Mouse (Mus musculus) midbrain, embryonic 14.5 days (tissue): ENCODE measurements around the gene Pvrig. TPM values are rescaled to one million over a fixed set of nuclear protein-coding genes. Genes with fewer than 3 reads are reported as not detected.
"Not testable (repeated sequence)": the region's sequence is repeated elsewhere in the genome, so short reads cannot be mapped to it uniquely, and the experiment has no call there.

Source experiments
- ATAC-seq: fragments of 200-750 bp; cut with Nextera tagmentation; 2 replicates; pipeline ENCODE4 v1.8.0; 2017; ENCODE audit warnings: moderate number of reproducible peaks, moderate library complexity; ENCODE audit not compliant: low FRiP score, low TSS enrichment
- DNase-seq: peaks from one replicate; pipeline ENCODE4 v3.0.0-alpha.2; 2015
- H3K27ac ChIP-seq: fragments of 300-500 bp; sonication (generic); replicated peaks from 2 replicates; pipeline ENCODE4 v1.5.1; 2014; ENCODE audit warnings: mild to moderate bottlenecking, low read depth, low read length, moderate library complexity
- H3K27me3 ChIP-seq: fragments of 300-500 bp; sonication (generic); 2 replicates; pipeline ENCODE4 v1.6.1; 2014; ENCODE audit warnings: low read length, control low read depth, mixed read lengths; ENCODE audit not compliant: control insufficient read depth, insufficient read depth
- H3K36me3 ChIP-seq: fragments of 300-500 bp; sonication (generic); 2 replicates; pipeline ENCODE4 v1.6.1; 2014; ENCODE audit warnings: low read length, control low read depth; ENCODE audit not compliant: control insufficient read depth, insufficient read depth
- H3K4me1 ChIP-seq: fragments of 300-500 bp; sonication (generic); 2 replicates; pipeline ENCODE4 v1.6.1; 2014; ENCODE audit warnings: mild to moderate bottlenecking, antibody characterized with exemption, low read length, control low read depth; ENCODE audit not compliant: control insufficient read depth, insufficient read depth
- H3K4me2 ChIP-seq: fragments of 300-500 bp; sonication (generic); 2 replicates; pipeline ENCODE4 v1.6.1; 2014; ENCODE audit warnings: mild to moderate bottlenecking, low read length, moderate library complexity
- H3K4me3 ChIP-seq: fragments of 300-500 bp; sonication (generic); replicated peaks from 2 replicates; pipeline ENCODE4 v1.5.1; 2014; ENCODE audit warnings: low read depth, low read length
- H3K9ac ChIP-seq: fragments of 300-500 bp; sonication (generic); replicated peaks from 2 replicates; pipeline ENCODE4 v1.6.1; 2014; ENCODE audit warnings: mild to moderate bottlenecking, low read length, moderate library complexity
- H3K9me3 ChIP-seq: fragments of 300-500 bp; sonication (generic); 2 replicates; pipeline ENCODE4 v1.6.1; 2016; ENCODE audit warnings: low read length, control low read depth, mixed read lengths; ENCODE audit not compliant: control insufficient read depth
- WGBS: fragments of 180-500 bp; shearing (Covaris S2); extraction: QIAGEN DNeasy Blood & Tissue Kit; methylation state at CpG from one replicate; pipeline ENCODE4 v1.1.7; 2014; 5-methylcytosine and 5-hydroxymethylcytosine counted together
- polyA plus RNA-seq: library from polyadenylated mRNA; unstranded; fragments of >200 nt; fragmentation: Nextera tagmentation; extraction: Ambion mirVana; gene quantifications from 2 replicates; pipeline ENCODE4 v1.2.1, GENCODE M21; 2014

Pvrig gene
- not detected in 2 replicates for polyA plus RNA-seq

DNA sequence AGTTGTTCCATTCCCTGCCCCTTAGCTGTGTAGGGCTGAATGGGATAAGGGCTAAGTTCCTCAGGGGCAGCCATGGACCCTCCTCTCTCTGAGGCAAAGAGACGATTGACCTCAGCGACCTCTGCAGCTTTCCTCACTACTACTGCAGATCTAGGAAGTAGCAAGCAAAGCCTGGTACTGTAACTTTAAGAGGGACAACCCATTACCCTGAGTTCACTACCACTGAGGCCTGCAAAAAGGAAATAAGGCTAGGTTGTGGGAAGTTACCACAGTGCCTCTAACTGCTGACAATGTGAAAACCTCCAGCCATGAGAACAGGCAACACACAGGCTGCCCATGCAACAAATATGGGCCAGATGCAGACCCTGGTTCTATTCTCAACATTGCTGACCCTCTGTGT lies at the start of gene Pvrig:
Pvrig (plus strand) TSS at position 301 of the 400 bp plus-strand sequence.
- Histone ChIP-seq H3K27ac (no peak within 1 kb of the TSS), H3K4me3 (no peak within 1 kb of the TSS), H3K4me1 (no peaks in the 10 kb centered on the region), H3K9ac (no peak within 1 kb of the TSS), H3K9me3 (no peaks in the 10 kb centered on the region), H3K36me3 (no peaks in the 10 kb centered on the region), H3K4me2 (no peak within 1 kb of the TSS), H3K27me3 (no peaks in the 10 kb centered on the region)
- ATAC-seq (no peak), DNase-seq (no peak)
- WGBS: 87% methylated on average over 2 of the region's 2 CpGs

DNA sequence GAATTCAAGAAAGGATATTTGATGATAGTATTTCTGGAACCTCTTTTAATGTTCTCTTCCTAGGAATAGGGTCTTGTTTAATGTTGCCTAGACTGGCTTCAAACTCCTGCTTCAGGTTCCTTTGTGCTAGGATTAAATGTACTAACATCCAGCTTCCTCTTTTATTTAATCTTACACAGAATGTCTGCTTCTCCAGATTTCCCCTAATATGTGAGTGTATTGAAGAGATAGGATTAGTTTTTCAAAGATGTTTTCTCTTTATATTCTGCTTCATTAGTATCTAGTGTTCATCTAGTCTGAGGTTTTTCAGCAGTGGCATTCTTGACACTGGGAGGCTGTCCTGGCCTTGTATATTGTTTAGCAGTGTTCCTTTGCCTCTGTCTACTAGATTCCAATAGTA lies 47.6 kb upstream of the Pvrig start:
- Histone ChIP-seq H3K27me3 (no peaks in the 10 kb centered on the region), H3K9me3 (no peaks in the 10 kb centered on the region), H3K4me1 (no peaks in the 10 kb centered on the region), H3K36me3 (no peaks in the 10 kb centered on the region), H3K27ac (no peak overlapping the region), H3K4me3 (no peak overlapping the region), H3K4me2 (no peak overlapping the region), H3K9ac (no peak overlapping the region)
- DNase-seq (no peak), ATAC-seq (no peak)

- no peak overlapping the region for H3K4me2 ChIP-seq
- 83% methylated on average over 2 of the region's 2 CpGs for WGBS
- H3K4me1 ChIP-seq: no peaks in the 10 kb centered on the region
- DNase-seq (no peak), ATAC-seq (no peak)
- no peaks in the 10 kb centered on the region for H3K36me3 ChIP-seq
- no peaks in the 10 kb centered on the region for H3K9me3 ChIP-seq
- no peak overlapping the region for H3K27ac ChIP-seq
- H3K27me3 ChIP-seq: no peaks in the 10 kb centered on the region
- H3K4me3 ChIP-seq: no peak overlapping the region
- H3K9ac ChIP-seq: no peak overlapping the region
Measured at GRCm38 (mm10) chr5:138299613-138300012, 42.1 kb upstream of the Pvrig start.

- Histone ChIP-seq H3K36me3 (no peaks in the 10 kb centered on the region), H3K9ac (no peak overlapping the region), H3K27me3 (no peaks in the 10 kb centered on the region), H3K27ac (no peak overlapping the region), H3K4me2 (no peak overlapping the region), H3K9me3 (no peaks in the 10 kb centered on the region), H3K4me3 (no peak overlapping the region), H3K4me1 (no peaks in the 10 kb centered on the region)
- ATAC-seq (no peak), DNase-seq (no peak)
- 92% methylated on average over 3 of the region's 3 CpGs for WGBS
Measured at GRCm38 (mm10) chr5:138312795-138313194, 29.0 kb upstream of the Pvrig start.

DNA sequence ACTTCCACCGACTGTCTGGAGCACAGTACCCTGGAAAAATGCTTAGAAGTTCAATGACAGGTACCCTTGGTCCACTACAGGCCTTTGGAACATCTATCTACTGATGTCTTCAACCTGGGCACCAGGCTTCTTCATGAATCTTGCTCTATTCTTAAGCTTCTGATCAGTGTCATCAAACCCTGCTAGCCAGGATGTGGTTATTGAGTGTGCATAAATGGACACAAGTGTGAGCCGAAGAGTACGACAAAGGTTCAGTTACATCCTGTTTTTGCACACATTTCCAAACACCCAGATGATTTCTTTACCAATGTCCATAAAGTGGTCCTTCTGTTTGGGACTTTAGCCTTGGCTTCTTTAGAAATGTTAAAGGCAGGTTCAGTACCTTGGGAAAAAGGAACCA lies 1.5 kb downstream of the Pvrig start:
- no peak for DNase-seq
- Histone ChIP-seq H3K4me2 (no peak overlapping the region), H3K27me3 (no peaks in the 10 kb centered on the region), H3K36me3 (no peaks in the 10 kb centered on the region), H3K4me1 (no peaks in the 10 kb centered on the region), H3K27ac (no peak overlapping the region), H3K9ac (no peak overlapping the region), H3K4me3 (no peak overlapping the region), H3K9me3 (no peaks in the 10 kb centered on the region)
- ATAC-seq: no peak
- WGBS: 89% methylated on average over 3 of the region's 3 CpGs

DNA sequence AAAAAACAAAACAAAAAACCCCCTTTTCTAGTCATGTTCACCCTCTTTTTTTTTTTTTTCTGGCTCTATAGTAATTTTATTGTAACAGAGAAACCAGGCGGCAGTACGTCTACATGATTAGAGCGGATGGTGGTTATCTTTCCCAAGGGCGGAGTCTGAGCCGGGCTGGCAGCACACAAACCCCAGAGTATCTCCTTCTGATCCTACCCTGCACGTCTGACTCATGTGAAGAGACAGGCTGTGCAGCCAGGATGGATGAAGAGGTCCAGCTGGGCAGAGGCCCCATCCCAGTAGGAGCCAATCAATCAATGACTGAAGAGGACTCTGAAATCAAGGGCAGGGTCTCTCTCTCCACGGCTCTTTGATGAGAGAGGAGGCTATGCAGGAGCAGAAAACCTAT lies 21.4 kb downstream of the Pvrig start:
- H3K27me3 ChIP-seq, H3K4me3 ChIP-seq, DNase-seq, H3K4me1 ChIP-seq, H3K9ac ChIP-seq, H3K36me3 ChIP-seq, H3K27ac ChIP-seq, H3K9me3 ChIP-seq, H3K4me2 ChIP-seq, ATAC-seq: not testable (repeated sequence)
- WGBS: 88% methylated on average over 6 of the region's 7 CpGs

DNA sequence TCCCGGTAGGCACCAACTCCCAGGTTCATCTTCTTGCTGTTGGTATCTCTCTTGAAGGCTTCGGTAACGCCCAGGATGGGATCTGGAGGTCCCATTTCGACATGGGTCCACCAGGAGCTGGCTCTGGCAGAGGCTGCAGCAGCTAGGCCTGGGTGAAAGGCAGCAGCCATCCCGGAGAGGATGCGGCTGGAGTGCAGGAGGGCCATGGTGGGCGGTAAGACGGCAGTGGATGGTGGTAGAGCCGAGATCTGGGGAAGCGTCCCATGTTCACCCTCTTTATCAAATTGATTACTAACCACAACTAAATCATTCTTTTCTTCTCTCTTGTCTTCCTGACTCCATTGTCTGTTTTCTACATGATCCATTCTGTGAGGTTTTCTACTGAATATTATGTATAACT lies 23.6 kb downstream of the Pvrig start:
- H3K9ac ChIP-seq, H3K27me3 ChIP-seq, H3K36me3 ChIP-seq, H3K4me1 ChIP-seq, H3K27ac ChIP-seq, ATAC-seq, DNase-seq, H3K4me3 ChIP-seq, H3K9me3 ChIP-seq, H3K4me2 ChIP-seq: not testable (repeated sequence)
- WGBS: 91% methylated on average over 10 of the region's 10 CpGs

Other genes starting within 250 kb of the Pvrig start
- 94.0 and 113 TPM in 2 replicates for gene Zscan21, start 225.1 kb upstream of the Pvrig start, polyA plus RNA-seq
- gene Zfp113, start 186.2 kb upstream of the Pvrig start, polyA plus RNA-seq: 24.9 and 27.8 TPM in 2 replicates
- 241 and 270 TPM in 2 replicates for gene Cops6, start 180.9 kb upstream of the Pvrig start, polyA plus RNA-seq
- gene Ap4m1, start 170.0 kb upstream of the Pvrig start, polyA plus RNA-seq: 16.8 and 19.9 TPM in 2 replicates
- gene Mcm7, start 169.5 kb upstream of the Pvrig start, polyA plus RNA-seq: 81.9 and 117 TPM in 2 replicates
- 68.7 and 93.5 TPM in 2 replicates for gene Taf6, start 154.5 kb upstream of the Pvrig start, polyA plus RNA-seq
- gene Cnpy4, start 154.5 kb upstream of the Pvrig start, polyA plus RNA-seq: 24.3 and 32.0 TPM in 2 replicates
- 12.6 and 18.0 TPM in 2 replicates for gene Mblac1, start 147.6 kb upstream of the Pvrig start, polyA plus RNA-seq
- not detected in 2 replicates for gene Nxpe5, start 116.1 kb upstream of the Pvrig start, polyA plus RNA-seq
- 71.5 and 90.0 TPM in 2 replicates for gene Lamtor4, start 86.5 kb upstream of the Pvrig start, polyA plus RNA-seq
- gene BC037034, start 77.9 kb upstream of the Pvrig start, polyA plus RNA-seq: 15.0 and 20.2 TPM in 2 replicates
- 1.4 and 2.0 TPM in 2 replicates for gene Gal3st4, start 69.1 kb upstream of the Pvrig start, polyA plus RNA-seq
- 0.19 TPM in 1 of 2 replicates, not detected in the other for gene Gm43720, start 62.0 kb upstream of the Pvrig start, polyA plus RNA-seq
- gene Gpc2, start 62.0 kb upstream of the Pvrig start, polyA plus RNA-seq: 37.3 and 59.5 TPM in 2 replicates
- 4.4 and 9.3 TPM in 2 replicates for gene Stag3, start 61.7 kb upstream of the Pvrig start, polyA plus RNA-seq
- 81.7 and 83.9 TPM in 2 replicates for gene Zfp157, start 99.5 kb downstream of the Pvrig start, polyA plus RNA-seq
- not detected in 2 replicates for gene 1700123K08Rik, start 222.8 kb downstream of the Pvrig start, polyA plus RNA-seq